Mouse (Mus musculus) embryonic facial prominence, embryonic 14.5 days (tissue): Measurements from ENCODE around the gene Rplp2. TPM values are rescaled to one million over a fixed set of nuclear protein-coding genes. Genes with fewer than 3 reads are reported as not detected.

ENCODE experiments used
- ATAC-seq: fragments of 200-750 bp; cut with Nextera tagmentation; 2 replicates; pipeline ENCODE4 v1.8.0; 2017; ENCODE audit warnings: low read depth, moderate number of reproducible peaks, moderate TSS enrichment
- DNase-seq: peaks from one replicate; pipeline ENCODE4 v3.0.0-alpha.2; 2015; ENCODE audit warnings: low spot score
- H3K27ac ChIP-seq: fragments of 300-500 bp; sonication (generic); replicated peaks from 2 replicates; pipeline ENCODE4 v1.5.1; 2014; ENCODE audit warnings: low read depth, mild to moderate bottlenecking, low read length, moderate library complexity
- H3K27me3 ChIP-seq: fragments of 300-500 bp; sonication (generic); replicated peaks from 2 replicates; pipeline ENCODE4 v1.6.1; 2014; ENCODE audit warnings: low read length; ENCODE audit not compliant: control insufficient read depth, insufficient read depth
- H3K36me3 ChIP-seq: fragments of 300-500 bp; sonication (generic); 2 replicates; pipeline ENCODE4 v1.6.1; 2014; ENCODE audit warnings: low read length, mixed read lengths; ENCODE audit not compliant: control insufficient read depth, insufficient read depth
- H3K4me1 ChIP-seq: fragments of 300-500 bp; sonication (generic); 2 replicates; pipeline ENCODE4 v1.6.1; 2014; ENCODE audit warnings: antibody characterized with exemption, low read length; ENCODE audit not compliant: control insufficient read depth, insufficient read depth
- H3K4me2 ChIP-seq: fragments of 300-500 bp; sonication (generic); 2 replicates; pipeline ENCODE4 v1.6.1; 2014; ENCODE audit warnings: low read depth, mild to moderate bottlenecking, low read length, moderate library complexity, mixed read lengths
- H3K4me3 ChIP-seq: fragments of 300-500 bp; sonication (generic); 2 replicates; pipeline ENCODE4 v1.5.1; 2014; ENCODE audit warnings: low read depth, mild to moderate bottlenecking, low read length
- H3K9ac ChIP-seq: fragments of 300-500 bp; sonication (generic); 2 replicates; pipeline ENCODE4 v1.6.1; 2014; ENCODE audit warnings: low read depth, mild to moderate bottlenecking, low read length, moderate library complexity, mixed read lengths
- H3K9me3 ChIP-seq: fragments of 300-500 bp; sonication (generic); 2 replicates; pipeline ENCODE4 v1.6.1; 2016; ENCODE audit warnings: low read length; ENCODE audit not compliant: control insufficient read depth
- WGBS: fragments of 180-500 bp; shearing (Covaris S2); extraction: QIAGEN DNeasy Blood & Tissue Kit; methylation state at CpG from one replicate; pipeline ENCODE4 v1.1.7; 2014; 5-methylcytosine and 5-hydroxymethylcytosine counted together
- polyA plus RNA-seq: library from polyadenylated mRNA; unstranded; fragments of >200 nt; fragmentation: Nextera tagmentation; extraction: Ambion mirVana; gene quantifications from 2 replicates; pipeline ENCODE4 v1.2.1, GENCODE M21; 2014

Gene Rplp2
- polyA plus RNA-seq, 1 experiment from 2014 or later, result 1,386 TPM

DNA sequence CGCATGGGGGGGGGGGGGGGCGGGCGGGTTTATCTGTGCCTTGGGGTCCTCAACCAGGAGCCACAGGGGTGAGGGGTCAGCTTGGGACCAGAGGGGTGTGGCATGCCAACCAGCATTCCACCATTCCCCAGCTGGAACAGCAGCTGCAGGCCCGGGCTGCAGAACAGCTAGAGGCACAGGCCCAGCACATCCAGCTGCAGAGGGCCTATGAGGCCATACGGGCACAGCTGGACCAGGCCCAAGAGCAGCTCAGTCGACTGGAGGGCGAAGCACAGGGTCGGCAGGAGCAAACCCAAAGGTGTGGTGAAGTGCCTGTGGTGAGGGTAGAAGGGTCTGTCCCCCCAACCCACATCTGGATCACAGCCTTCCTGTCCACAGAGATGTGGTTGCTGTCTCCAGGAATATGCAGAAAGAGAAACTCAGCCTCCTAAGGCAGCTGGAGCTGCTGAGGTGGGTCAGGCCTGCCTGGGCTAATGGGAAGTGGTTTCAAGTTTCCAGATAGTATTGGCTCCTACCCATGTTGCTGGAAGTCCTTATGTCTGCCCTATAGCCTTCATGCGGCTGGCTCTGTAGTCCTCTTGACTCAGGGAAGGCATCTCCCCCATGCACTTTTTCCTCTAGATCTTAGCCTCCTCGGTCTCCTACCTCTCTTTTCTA is 18.3 kb downstream of the Rplp2 start:
- 39% methylated on average over 7 of the region's 10 CpGs for WGBS

DNA sequence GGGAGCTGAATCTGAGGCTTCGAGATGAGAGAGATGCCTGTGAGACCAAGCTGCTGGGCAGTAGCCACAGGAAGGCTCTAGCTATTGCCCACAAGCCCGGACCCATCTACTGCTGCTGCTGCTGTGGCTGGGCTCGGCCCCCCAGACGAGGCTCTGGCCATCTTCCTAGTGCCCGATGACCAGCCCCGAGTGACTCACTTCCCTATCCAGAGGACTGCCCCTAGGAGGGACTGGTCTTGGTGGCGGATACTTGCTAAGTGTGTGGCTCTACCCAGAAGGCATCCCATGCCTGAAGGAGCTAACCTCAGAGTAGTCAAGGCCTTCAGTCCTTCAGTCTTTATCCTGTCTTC is 18.9 kb downstream of the Rplp2 start:
- no peak overlapping the region for H3K9ac ChIP-seq
- H3K27ac ChIP-seq, result no peak overlapping the region
- ATAC-seq (no peak), DNase-seq (no peak)
- H3K4me1 ChIP-seq, result peaks cover 47% of the 10 kb centered on the region
- H3K27me3 ChIP-seq, result peaks cover 51% of the 10 kb centered on the region
- H3K36me3 ChIP-seq, result peaks cover 17% of the 10 kb centered on the region
- no peak overlapping the region for H3K4me3 ChIP-seq
- no peaks in the 10 kb centered on the region for H3K9me3 ChIP-seq
- 77% methylated on average over 7 of the region's 7 CpGs for WGBS
- peak overlapping the region; percentile 51; the same call in 1 of the 2 replicates for H3K4me2 ChIP-seq

More for the DNA sequence above, 18.3 kb downstream of the Rplp2 start:
- peak overlapping the region; percentile 51 for H3K4me2 ChIP-seq
- DNase-seq (no peak), ATAC-seq (no peak)
- peaks cover 12% of the 10 kb centered on the region for H3K36me3 ChIP-seq
- 0 out of 2 replicates have a peak overlapping the region, but pooled peaks have one; percentile 27 for H3K9ac ChIP-seq
- H3K27me3 ChIP-seq, result peaks cover 56% of the 10 kb centered on the region
- H3K4me1 ChIP-seq, result peaks cover 47% of the 10 kb centered on the region
- H3K4me3 ChIP-seq, result peak overlapping the region; percentile 25; the same call in 1 of the 2 replicates
- no peak overlapping the region for H3K27ac ChIP-seq
- no peaks in the 10 kb centered on the region for H3K9me3 ChIP-seq

DNA sequence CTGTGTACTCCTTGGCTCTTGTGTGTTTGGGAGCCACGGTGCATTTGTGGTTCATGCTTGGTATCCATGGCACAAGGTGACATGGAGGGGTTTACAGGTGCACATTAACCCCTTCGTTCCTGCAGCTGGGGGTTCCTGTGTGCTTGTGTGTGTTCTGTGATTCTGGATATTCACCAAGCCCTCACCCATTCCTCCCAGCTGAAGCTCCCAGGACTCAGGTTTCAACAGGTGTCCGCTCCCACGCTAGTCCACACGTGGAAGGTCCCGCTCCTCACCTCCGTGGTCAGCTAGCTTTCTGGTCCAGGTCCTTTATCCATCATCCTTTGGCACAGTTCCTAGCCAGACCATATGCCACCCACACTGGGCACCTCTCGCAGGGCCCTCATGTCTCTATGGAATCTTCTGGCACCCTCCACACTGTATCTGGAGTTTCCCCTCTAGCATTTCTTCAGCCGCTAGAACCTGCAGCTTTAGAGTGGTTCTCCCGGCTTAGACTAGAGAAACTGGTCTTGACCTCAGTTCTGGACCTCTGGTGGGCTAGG is 19.5 kb downstream of the Rplp2 start:
- H3K36me3 ChIP-seq, result peaks cover 24% of the 10 kb centered on the region
- no peak for DNase-seq
- 59% methylated on average over 10 of the region's 10 CpGs for WGBS
- no peaks in the 10 kb centered on the region for H3K9me3 ChIP-seq
- H3K4me1 ChIP-seq, result peaks cover 47% of the 10 kb centered on the region
- peak overlapping the region; percentile 91 for H3K27ac ChIP-seq
- H3K9ac ChIP-seq, result peak overlapping the region; percentile 86
- H3K4me2 ChIP-seq, result peak overlapping the region; percentile 75
- H3K27me3 ChIP-seq, result peaks cover 45% of the 10 kb centered on the region
- peak overlapping the region; percentile 82 for H3K4me3 ChIP-seq
- no peak for ATAC-seq

DNA sequence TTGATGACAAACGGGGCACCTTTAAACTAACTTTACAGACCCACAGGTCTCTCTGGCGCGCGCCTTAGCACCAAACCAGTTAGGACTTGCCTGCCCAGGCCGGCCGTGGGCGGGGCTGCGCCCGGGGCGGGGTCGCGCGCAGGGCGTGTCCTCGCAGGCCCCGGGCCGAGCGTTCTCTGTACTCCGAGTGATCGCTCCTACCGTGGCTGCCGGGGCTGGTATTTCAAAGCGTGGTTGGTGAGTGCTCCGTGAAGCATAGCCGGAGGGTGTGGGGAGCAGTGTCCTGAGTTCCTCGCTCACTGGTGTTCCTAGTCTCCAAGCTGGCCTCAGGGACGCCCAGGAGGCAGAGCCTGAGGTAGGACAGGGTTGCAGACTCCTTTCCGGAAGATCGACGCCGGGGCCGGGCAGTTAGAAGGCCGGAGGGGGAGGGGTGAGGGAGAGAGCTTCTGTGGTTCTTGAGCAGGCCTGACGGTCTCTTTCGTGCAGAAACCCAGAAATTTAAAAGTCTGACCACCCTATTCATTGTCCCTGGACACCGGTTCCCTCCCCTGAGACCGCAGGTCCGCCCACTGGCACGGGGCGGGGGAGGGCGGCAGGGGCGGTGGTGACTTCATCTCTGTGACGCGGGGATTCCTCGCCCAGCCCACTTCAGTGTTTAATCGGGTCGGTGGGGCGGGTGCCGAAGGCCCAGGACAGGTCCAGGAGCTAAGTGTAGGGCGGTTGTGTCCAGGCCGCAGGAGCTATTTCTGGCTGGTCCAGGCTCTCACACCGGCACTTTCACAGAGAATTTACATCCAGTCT is 20.3 kb downstream of the Rplp2 start, which contains the start of gene Cd151:
Cd151 (plus strand) TSS at position 163 of the 801 bp plus-strand sequence.
- Histone ChIP-seq H3K4me2 (peak within 1 kb of the TSS; percentile 75), H3K4me1 (peaks cover 43% of the 10 kb centered on the region)
- peak; percentile 80 for ATAC-seq

DNA sequence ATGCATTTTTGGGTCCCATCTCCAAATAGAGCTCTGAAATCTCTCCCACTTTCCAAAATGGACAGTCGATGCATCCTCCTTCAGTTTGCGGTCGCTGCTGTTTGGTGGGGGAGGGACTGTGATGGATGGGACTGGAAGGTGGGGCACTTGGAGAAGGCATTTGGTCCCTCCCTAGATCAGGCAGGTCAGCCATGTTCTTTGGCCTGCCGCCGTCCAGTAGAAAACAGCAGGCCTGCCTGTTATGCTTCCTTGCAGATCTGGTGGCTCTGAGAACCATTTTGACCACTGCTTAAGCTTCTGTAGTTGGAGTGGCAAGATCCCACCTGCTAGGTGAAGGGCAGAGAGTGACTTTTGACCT is 21.0 kb downstream of the Rplp2 start:
- peaks cover 30% of the 10 kb centered on the region for H3K27me3 ChIP-seq
- DNase-seq, result no peak
- no peaks in the 10 kb centered on the region for H3K9me3 ChIP-seq
- peak overlapping the region; percentile 86 for H3K9ac ChIP-seq
- peaks cover 43% of the 10 kb centered on the region for H3K4me1 ChIP-seq
- no peak for ATAC-seq
- peak overlapping the region; percentile 82 for H3K4me3 ChIP-seq
- peaks cover 36% of the 10 kb centered on the region for H3K36me3 ChIP-seq
- 16% methylated on average over 5 of the region's 5 CpGs for WGBS
- peak overlapping the region; percentile 91 for H3K27ac ChIP-seq
- H3K4me2 ChIP-seq, result peak overlapping the region; percentile 75

More for the DNA sequence above, 20.3 kb downstream of the Rplp2 start, which contains the start of gene Cd151:
- peak within 1 kb of the TSS; percentile 86 for H3K9ac ChIP-seq
- H3K36me3 ChIP-seq, result peaks cover 31% of the 10 kb centered on the region
- DNase-seq, result peak; percentile 91
- H3K27ac ChIP-seq, result peak within 1 kb of the TSS; percentile 91
- under 1% methylated on average over 47 of the region's 52 CpGs for WGBS
- no peaks in the 10 kb centered on the region for H3K9me3 ChIP-seq
- peaks cover 37% of the 10 kb centered on the region for H3K27me3 ChIP-seq
- H3K4me3 ChIP-seq, result peak within 1 kb of the TSS; percentile 82

DNA sequence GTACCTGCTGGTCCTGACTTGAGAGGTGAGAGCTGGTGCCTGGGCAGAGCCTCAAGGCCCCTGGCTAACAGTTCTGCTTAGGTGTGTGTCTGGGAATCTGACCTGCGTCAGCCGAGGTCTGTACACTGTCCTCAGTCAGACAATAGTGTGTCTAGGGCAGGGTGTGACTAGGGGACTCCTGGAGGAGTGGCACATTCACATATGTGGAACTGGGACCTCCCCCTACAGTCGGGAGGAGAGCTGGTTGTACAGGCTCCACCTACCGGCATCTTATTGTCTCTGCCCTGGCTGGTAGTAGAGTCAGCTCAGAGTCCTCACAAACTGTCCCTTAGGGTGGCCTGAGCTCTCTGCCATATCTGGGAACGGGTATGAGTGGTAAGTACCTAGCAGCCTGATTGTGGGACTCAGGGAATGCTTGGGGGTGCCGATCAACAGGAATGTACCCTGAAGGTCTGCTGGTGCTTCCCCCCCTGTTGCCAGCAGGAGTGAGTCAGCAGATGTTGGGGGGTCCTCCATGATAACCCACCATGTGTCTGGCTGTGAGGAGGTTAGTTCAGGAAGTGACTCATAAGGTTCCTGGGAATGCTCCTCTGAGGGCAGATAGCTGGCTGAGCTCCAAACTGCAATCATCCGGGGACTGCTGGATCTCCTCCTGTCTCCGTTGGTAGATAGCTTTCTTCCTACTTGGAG is 21.5 kb downstream of the Rplp2 start:
- peaks cover 46% of the 10 kb centered on the region for H3K4me1 ChIP-seq
- peak; percentile 93 for DNase-seq
- peaks cover 36% of the 10 kb centered on the region for H3K36me3 ChIP-seq
- H3K4me2 ChIP-seq, result peak overlapping the region; percentile 75
- peak; percentile 82 for ATAC-seq
- no peaks in the 10 kb centered on the region for H3K9me3 ChIP-seq
- peak overlapping the region; percentile 86 for H3K9ac ChIP-seq
- peak overlapping the region; percentile 82 for H3K4me3 ChIP-seq
- 8% methylated on average over 8 of the region's 8 CpGs for WGBS
- H3K27me3 ChIP-seq, result peaks cover 25% of the 10 kb centered on the region
- H3K27ac ChIP-seq, result peak overlapping the region; percentile 91

DNA sequence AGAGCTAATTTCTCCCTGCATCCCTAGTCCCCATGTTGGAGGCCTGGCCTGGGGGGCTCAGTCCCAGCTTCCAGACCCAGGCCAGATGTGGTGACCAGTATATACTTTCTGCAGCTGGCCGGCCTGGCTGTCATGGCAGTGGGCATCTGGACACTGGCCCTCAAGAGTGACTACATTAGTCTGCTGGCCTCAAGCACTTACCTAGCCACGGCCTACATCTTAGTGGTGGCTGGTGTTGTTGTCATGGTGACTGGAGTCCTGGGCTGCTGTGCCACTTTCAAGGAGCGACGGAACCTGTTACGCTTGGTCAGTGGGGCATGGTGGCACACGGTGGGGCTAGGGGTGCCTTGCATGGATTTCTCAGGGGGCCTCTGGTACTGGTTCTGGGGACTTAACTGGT is 22.2 kb downstream of the Rplp2 start:
- Histone ChIP-seq H3K36me3 (peaks cover 36% of the 10 kb centered on the region), H3K27me3 (peaks cover 18% of the 10 kb centered on the region), H3K9ac (peak overlapping the region; percentile 86), H3K4me2 (peak overlapping the region; percentile 75), H3K9me3 (no peaks in the 10 kb centered on the region), H3K27ac (peak overlapping the region; percentile 91), H3K4me3 (peak overlapping the region; percentile 82), H3K4me1 (peaks cover 52% of the 10 kb centered on the region)
- DNase-seq (no peak), ATAC-seq (no peak)
- 83% methylated on average over 5 of the region's 6 CpGs for WGBS

DNA sequence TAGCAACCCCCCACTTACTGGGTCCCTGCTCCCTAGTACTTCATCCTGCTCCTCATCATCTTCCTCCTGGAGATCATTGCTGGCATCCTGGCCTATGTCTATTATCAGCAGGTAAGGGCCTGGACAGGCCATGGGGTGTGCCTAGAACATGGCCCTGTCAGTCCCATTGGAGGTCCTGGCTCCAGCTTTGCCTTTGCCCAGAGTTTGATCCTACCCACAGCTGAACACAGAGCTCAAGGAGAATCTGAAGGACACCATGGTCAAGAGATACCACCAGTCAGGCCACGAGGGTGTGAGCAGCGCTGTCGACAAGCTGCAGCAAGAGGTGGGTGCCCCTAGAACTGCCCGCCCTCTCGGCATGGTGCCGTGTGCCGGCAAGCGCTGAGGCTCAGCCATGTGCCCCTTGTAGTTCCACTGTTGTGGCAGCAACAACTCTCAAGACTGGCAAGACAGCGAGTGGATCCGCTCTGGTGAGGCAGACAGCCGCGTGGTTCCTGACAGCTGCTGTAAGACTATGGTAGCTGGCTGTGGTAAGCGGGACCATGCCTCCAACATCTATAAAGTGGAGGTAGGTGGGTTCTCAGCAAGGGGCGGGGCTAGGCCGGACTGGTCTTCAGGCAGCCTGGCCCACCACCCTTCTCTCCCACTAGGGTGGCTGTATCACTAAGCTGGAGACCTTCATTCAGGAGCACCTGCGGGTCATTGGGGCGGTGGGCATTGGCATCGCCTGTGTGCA is 22.9 kb downstream of the Rplp2 start:
- Histone ChIP-seq H3K4me3 (no peak overlapping the region), H3K27me3 (peaks cover 11% of the 10 kb centered on the region), H3K9ac (no peak overlapping the region), H3K9me3 (no peaks in the 10 kb centered on the region), H3K36me3 (peaks cover 36% of the 10 kb centered on the region), H3K4me2 (no peak overlapping the region), H3K4me1 (peaks cover 45% of the 10 kb centered on the region), H3K27ac (no peak overlapping the region)
- ATAC-seq (no peak), DNase-seq (no peak)
- WGBS, result 90% methylated on average over 16 of the region's 18 CpGs
